Mouse (Mus musculus) lung, adult 2 months (tissue): ENCODE measurements around the gene Rhoq.

ENCODE experiments used
- CTCF ChIP-seq: fragments of 200-500 bp; IDR thresholded peaks from 2 replicates; pipeline ENCODE4 v1.5.1; 2011; ENCODE audit warnings: mild to moderate bottlenecking, low read length, control low read depth; ENCODE audit not compliant: insufficient read depth
- POLR2A ChIP-seq: fragments of 200-500 bp; IDR thresholded peaks from 2 replicates; pipeline ENCODE4 v1.6.1; 2011; ENCODE audit warnings: low read depth, mild to moderate bottlenecking, control low read depth, low read length, borderline replicate concordance; ENCODE audit errors: extremely low read depth

- TF ChIP-seq CTCF (no peak), POLR2A (no peak)
These were observed 61.8 kb downstream of the Rhoq start for GRCm38 (mm10) chr17:87024491-87025242.
